Mouse (Mus musculus) macrophage (primary cell): Measurements from ENCODE around the gene Atp1b1. TPM values are rescaled to one million over a fixed set of nuclear protein-coding genes. Genes with fewer than 3 reads are reported as not detected.

Source experiments
- H3K27ac ChIP-seq: fragments of 350-480 bp; formaldehyde crosslinking; 2 replicates; pipeline ENCODE4 v1.9.0; 2021
- H3K36me3 ChIP-seq: fragments of 350-480 bp; formaldehyde crosslinking; 2 replicates; pipeline ENCODE4 v1.9.0; 2021; ENCODE audit errors: inconsistent target
- H3K4me3 ChIP-seq: fragments of 350-480 bp; formaldehyde crosslinking; 2 replicates; pipeline ENCODE4 v1.9.0; 2021; ENCODE audit errors: inconsistent target
- H3K79me2 ChIP-seq: fragments of 350-480 bp; formaldehyde crosslinking; 2 replicates; pipeline ENCODE4 v1.9.0; 2021; ENCODE audit errors: inconsistent target
- WGBS: methylation state at CpG from one replicate; pipeline ENCODE4 v1.1.7; 2026; ENCODE audit warnings: inconsistent platforms; ENCODE audit not compliant: missing documents; 5-methylcytosine and 5-hydroxymethylcytosine counted together
- polyA plus RNA-seq: library from polyadenylated mRNA; stranded (reverse); fragments of 250-400 nt; gene quantifications from 3 replicates; pipeline ENCODE4 v1.2.4, GENCODE M21; 2018; ENCODE audit warnings: inconsistent platforms

Gene Atp1b1
- polyA plus RNA-seq, 1 experiment from 2014 or later = 1.1 TPM

DNA sequence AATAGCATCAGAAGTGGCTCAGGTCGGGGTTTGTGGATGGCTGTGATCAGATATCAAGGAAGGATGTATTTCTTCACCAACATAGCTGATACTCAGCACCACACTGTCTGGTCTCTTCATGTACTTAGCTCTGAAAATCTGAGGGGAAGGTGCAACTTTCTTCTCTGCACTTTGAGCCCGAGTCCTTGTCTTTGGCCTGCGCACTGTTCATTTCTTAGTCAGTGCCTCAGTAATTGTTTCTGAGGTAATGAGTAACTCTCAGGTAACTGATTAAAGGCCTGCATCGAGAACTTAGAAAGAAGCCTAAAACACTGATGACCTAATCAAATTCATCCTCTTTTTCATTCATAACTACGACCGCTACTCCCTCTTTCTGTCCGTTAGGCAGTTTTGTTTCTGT, 46.8 kb downstream of the Atp1b1 start:
- no peak overlapping the region for H3K4me3 ChIP-seq
- H3K27ac ChIP-seq = no peak overlapping the region
- 95% methylated on average over 7 of the region's 7 CpGs for WGBS
- H3K36me3 ChIP-seq = no peaks in the 10 kb centered on the region
- no peaks in the 10 kb centered on the region for H3K79me2 ChIP-seq

DNA sequence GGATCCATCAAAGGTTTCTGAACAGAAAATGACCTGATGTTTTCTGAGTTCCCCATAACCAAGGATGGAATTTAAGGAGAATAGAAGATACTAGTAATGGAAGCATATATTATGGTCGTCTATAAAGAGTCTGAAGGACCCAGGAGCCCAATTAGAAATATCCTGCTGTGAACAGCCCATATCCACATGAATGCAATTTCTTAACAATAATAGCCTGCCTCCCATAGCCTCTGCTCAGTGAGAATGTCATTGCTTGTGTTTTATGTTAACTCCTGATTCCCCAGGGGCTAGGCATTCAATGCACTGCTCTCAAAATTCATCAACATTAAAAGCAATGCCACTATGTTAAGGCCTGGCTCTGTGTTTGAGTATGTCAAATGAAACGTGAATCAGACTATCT, 49.5 kb downstream of the Atp1b1 start:
- H3K4me3 ChIP-seq = no peak overlapping the region
- no peak overlapping the region for H3K27ac ChIP-seq
- H3K79me2 ChIP-seq = no peaks in the 10 kb centered on the region
- WGBS = 93% methylated on average over 2 of the region's 2 CpGs
- H3K36me3 ChIP-seq = no peaks in the 10 kb centered on the region

DNA sequence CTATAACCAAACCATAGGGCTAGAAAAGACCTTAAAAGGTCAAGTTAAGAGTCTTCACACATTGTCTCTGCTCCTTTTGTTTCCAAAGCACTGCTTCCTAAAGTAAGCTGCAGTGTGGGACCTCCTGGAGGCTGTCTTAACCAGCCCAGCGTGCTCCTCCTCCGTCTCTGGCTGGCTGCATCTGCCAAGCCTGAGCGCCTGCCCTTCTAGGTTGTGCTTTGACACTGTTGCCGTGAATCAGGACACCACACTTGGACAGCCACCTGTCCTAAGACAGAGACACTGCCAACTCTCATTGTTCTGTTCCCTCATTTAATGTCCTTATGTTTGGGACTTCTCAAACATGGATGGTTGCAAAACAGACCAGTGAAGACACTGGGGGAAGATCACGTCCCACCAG, 51.6 kb downstream of the Atp1b1 start:
- 98% methylated on average over 5 of the region's 5 CpGs for WGBS
- H3K36me3 ChIP-seq = no peaks in the 10 kb centered on the region
- H3K4me3 ChIP-seq = no peak overlapping the region
- H3K79me2 ChIP-seq = no peaks in the 10 kb centered on the region
- no peak overlapping the region for H3K27ac ChIP-seq

DNA sequence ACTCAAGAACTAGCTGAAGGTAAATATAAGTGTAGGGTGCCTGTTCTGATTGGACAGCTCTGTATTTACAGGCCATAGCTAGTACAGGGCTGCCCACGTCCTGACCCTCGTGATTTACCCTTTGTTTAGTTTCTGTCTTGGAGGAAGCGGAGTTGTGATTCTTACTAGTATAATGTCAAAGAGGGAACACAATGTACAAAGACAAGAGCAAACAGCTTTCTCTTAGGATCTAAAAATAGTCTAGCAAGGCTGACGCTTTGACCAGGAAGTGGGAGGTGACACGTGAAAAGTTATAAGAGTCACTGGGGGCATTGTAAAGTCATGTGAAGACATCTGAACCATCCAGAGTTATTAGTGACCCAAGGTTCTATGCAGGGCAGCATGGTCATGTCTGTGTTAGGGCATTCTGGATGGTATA, 52.8 kb downstream of the Atp1b1 start:
- H3K27ac ChIP-seq = 0 out of 2 replicates have a peak overlapping the region, but pooled peaks have one; percentile 13

DNA sequence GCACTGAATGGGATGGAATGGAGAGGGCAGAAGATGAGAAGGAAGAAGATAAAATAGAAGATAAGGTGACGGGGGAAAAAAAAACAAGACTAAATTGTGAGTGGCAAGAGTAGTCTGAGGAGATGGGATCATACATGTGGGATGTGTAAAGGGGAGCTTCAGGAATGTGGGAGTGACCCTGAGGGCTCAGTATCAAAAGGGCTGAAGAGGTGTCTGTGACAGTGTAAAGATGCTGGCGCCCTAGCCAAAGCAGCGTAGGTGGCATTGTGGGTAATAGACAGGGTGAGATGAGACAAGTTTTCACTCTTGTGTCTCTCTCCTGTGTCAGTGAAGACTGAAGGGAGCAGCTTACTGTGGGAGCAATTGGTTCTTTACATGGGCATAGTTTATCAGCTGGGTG, 58.6 kb downstream of the Atp1b1 start:
- H3K79me2 ChIP-seq = no peaks in the 10 kb centered on the region
- WGBS = 100% methylated on average over 3 of the region's 3 CpGs
- H3K27ac ChIP-seq = no peak overlapping the region
- H3K36me3 ChIP-seq = no peaks in the 10 kb centered on the region
- H3K4me3 ChIP-seq = no peak overlapping the region

More for the DNA sequence above, 52.8 kb downstream of the Atp1b1 start:
- Histone ChIP-seq H3K36me3 (no peaks in the 10 kb centered on the region), H3K79me2 (no peaks in the 10 kb centered on the region), H3K4me3 (no peak overlapping the region)
- 36% methylated on average over 5 of the region's 5 CpGs for WGBS

DNA sequence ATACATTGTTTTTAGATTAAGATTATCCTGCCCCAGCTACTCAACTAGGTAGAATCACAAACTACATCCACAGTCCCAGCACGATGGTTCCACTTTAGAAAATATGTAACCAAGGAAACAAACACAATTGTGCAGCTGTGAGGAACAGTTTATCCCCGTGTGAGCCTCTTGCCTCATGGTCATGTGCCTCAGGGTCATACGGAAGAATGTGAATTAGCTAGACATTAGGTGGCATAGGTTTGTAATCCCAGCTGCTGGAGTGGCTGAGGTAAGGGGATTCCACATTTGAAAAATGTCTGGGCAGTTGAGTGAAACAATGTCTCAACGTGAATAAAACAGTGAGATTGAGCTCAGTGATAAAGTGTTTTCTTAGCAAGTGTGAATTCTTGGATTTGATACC, 60.5 kb downstream of the Atp1b1 start:
- H3K36me3 ChIP-seq = no peaks in the 10 kb centered on the region
- WGBS = 75% methylated on average over 4 of the region's 4 CpGs
- H3K79me2 ChIP-seq = no peaks in the 10 kb centered on the region
- no peak overlapping the region for H3K27ac ChIP-seq
- H3K4me3 ChIP-seq = no peak overlapping the region

DNA sequence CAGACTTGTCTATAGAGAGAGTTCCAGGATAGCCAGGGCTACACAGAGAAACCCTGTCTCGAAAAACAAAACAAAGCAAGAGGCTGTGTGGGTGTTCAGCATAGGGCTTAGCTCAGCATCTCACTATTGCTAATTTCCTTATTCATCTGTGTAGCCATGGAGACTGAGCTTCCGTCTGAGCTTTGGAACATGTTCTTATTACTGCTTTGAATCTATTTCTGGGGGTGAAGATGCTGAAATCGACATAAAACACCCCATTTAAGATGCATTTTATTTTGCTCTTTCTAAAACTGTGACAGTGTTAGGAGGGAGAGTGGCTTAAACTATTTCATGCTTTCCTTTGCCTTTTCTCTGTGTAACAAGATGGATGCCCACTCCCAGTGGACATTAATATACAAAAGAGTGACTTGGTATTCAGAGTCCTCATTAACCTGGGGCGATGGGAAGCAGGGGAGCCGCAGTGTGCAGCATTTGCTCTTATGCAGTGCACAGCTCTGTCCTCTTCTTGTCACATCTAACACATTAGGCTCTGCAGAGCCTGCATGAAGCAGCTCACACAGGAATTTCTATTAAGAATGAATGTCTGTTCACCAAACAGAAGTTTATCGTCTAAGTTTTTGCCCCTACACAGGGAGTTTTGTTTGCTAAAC, 62.9 kb downstream of the Atp1b1 start:
- Histone ChIP-seq H3K27ac (no peak overlapping the region), H3K36me3 (no peaks in the 10 kb centered on the region)

DNA sequence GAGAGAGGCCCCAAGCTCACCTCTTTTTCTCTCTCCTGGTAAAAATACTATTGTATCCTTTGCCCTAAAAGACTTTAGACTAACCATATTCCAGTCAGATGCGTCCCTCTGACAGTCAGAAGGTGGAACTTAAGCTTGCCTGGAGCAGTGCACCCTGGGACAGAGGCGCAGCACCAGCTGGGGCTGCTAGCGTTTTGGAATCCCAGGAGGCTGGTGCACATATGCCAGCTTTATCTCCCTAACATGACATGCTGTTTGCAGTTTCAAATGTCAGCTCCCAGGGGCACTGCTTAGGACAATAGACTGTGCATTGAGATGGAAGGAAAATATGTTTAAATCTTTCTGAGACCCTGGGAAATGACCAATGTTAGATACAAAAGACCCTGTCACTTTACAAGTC, 66.0 kb downstream of the Atp1b1 start:
- H3K79me2 ChIP-seq = no peaks in the 10 kb centered on the region
- 86% methylated on average over 3 of the region's 3 CpGs for WGBS
- no peaks in the 10 kb centered on the region for H3K36me3 ChIP-seq
- no peak overlapping the region for H3K27ac ChIP-seq
- no peak overlapping the region for H3K4me3 ChIP-seq

More for the DNA sequence above, 62.9 kb downstream of the Atp1b1 start:
- Histone ChIP-seq H3K79me2 (no peaks in the 10 kb centered on the region), H3K4me3 (no peak overlapping the region)
- WGBS = 93% methylated on average over 6 of the region's 6 CpGs

DNA sequence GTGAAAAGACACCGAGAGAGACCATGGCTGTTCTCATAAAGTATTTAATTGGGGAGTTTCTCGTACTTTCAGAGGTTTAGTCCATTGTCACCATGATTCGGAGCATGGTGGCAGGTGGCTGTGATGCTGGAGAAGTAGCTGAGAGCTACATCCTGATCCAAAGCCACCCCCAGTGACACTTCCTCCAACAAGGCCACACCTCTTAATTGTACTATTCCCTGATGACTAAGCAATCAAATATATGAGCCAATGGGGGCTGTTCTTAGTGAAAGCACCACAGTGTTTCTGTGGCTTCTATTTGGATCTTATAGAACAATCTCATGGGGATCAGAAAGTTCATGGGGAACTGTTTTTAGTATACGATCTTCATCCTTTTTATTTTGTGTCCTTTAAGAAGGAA, 68.4 kb downstream of the Atp1b1 start:
- Histone ChIP-seq H3K27ac (no peak overlapping the region), H3K4me3 (no peak overlapping the region), H3K79me2 (no peaks in the 10 kb centered on the region), H3K36me3 (no peaks in the 10 kb centered on the region)
- WGBS = 83% methylated on average over 4 of the region's 4 CpGs

Other genes with a start within 250 kb of the Atp1b1 start
- gene Slc19a2, start 209.3 kb downstream of the Atp1b1 start, polyA plus RNA-seq = 2.0 to 7.7 TPM (median 5.0 TPM) in 3 replicates
- 5.3 to 15.9 TPM (median 5.9 TPM) in 3 replicates for gene Ccdc181, start 182.8 kb downstream of the Atp1b1 start, polyA plus RNA-seq
- 10.9 to 12.9 TPM (median 11.3 TPM) in 3 replicates for gene Nme7, start 154.2 kb downstream of the Atp1b1 start, polyA plus RNA-seq
- gene Blzf1, start 150.9 kb downstream of the Atp1b1 start, polyA plus RNA-seq = 10.0 to 21.5 TPM (median 13.1 TPM) in 3 replicates